Mouse (Mus musculus) spleen, adult 2 months (tissue): ENCODE results near the gene Arhgap45. TPM values are rescaled to one million over a fixed set of nuclear protein-coding genes. Genes with fewer than 3 reads are reported as not detected.

Experiments
- DNase-seq, 2 experiments: peaks; one replicate each; pipeline versions ENCODE4 v3.0.0 to v3.0.0-alpha.2; 2012 to 2021; ENCODE audit warnings: low spot score in 2 of 2, low read depth in 1 of 2
- H3K27ac ChIP-seq: fragments of 200-500 bp; 2 replicates; pipeline ENCODE4 v1.5.1; 2012; ENCODE audit warnings: low read length, inconsistent platforms; ENCODE audit not compliant: insufficient read depth
- H3K27me3 ChIP-seq: fragments of 200-500 bp; 2 replicates; pipeline ENCODE4 v1.6.1; 2012; ENCODE audit warnings: mild to moderate bottlenecking, moderate library complexity, low read length, inconsistent platforms; ENCODE audit not compliant: control insufficient read depth, insufficient read depth
- H3K36me3 ChIP-seq: fragments of 200-500 bp; 2 replicates; pipeline ENCODE4 v1.6.1; 2012; ENCODE audit warnings: mild to moderate bottlenecking, low read length, inconsistent platforms; ENCODE audit not compliant: control insufficient read depth, insufficient read depth
- H3K4me1 ChIP-seq: fragments of 200-500 bp; 2 replicates; pipeline ENCODE4 v1.6.1; 2011; ENCODE audit warnings: inconsistent platforms; ENCODE audit not compliant: control insufficient read depth, insufficient read depth, insufficient read length
- H3K4me3 ChIP-seq: fragments of 200-500 bp; 2 replicates; pipeline ENCODE4 v1.5.1; 2011; ENCODE audit warnings: mild to moderate bottlenecking, inconsistent platforms; ENCODE audit not compliant: insufficient read depth, insufficient read length; ENCODE audit errors: extremely low read depth
- CTCF ChIP-seq: fragments of 200-500 bp; IDR thresholded peaks from 2 replicates; pipeline ENCODE4 v1.5.1; 2011; ENCODE audit warnings: mild to moderate bottlenecking, inconsistent platforms; ENCODE audit not compliant: insufficient read depth, insufficient read length, insufficient replicate concordance; ENCODE audit errors: extremely low read depth
- POLR2A ChIP-seq: fragments of 200-500 bp; IDR thresholded peaks from 2 replicates; pipeline ENCODE4 v1.6.1; 2011; ENCODE audit warnings: low read depth, low read length, inconsistent platforms
- WGBS: fragments of 180-500 bp; shearing (Covaris S2); methylation state at CpG from one replicate; pipeline ENCODE4 v1.1.7; 2018; 5-methylcytosine and 5-hydroxymethylcytosine counted together
- polyA plus RNA-seq: library from polyadenylated mRNA; depleted of rRNA; stranded (reverse); fragments of >200 nt; gene quantifications from 2 replicates; pipeline ENCODE4 v1.2.3, GENCODE M21; 2012

Gene Arhgap45
- polyA plus RNA-seq, 1 experiment: 492 TPM

DNA sequence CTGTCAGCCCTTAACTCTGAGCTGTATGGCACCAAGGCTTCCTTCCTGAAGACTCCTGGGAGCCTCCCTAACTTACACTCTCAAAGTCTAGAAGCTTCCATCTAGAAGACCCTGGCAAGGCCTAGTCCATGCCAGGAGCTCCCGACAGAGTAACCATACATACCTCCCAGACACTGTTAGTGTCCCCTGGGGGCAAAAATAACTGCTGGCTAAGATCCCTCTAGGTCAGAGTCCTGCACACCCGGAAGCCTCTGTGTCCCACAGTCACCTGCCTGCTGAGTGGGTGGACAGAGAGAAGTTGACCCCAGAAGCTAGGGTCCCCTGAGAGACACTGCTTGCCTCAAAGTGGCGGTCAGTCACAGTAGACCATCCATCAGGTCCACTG is 55.1 kb downstream of the Arhgap45 start:
- Histone ChIP-seq H3K27me3 (no peaks in the 10 kb centered on the region), H3K4me1 (peaks cover 17% of the 10 kb centered on the region), H3K4me3 (no peak overlapping the region), H3K36me3 (peaks cover 39% of the 10 kb centered on the region), H3K27ac (peak overlapping the region; percentile 6)
- WGBS: 58% methylated on average over 3 of the region's 3 CpGs
- DNase-seq: no peak
- no peak for TF ChIP-seq POLR2A
- TF ChIP-seq CTCF: no peak

DNA sequence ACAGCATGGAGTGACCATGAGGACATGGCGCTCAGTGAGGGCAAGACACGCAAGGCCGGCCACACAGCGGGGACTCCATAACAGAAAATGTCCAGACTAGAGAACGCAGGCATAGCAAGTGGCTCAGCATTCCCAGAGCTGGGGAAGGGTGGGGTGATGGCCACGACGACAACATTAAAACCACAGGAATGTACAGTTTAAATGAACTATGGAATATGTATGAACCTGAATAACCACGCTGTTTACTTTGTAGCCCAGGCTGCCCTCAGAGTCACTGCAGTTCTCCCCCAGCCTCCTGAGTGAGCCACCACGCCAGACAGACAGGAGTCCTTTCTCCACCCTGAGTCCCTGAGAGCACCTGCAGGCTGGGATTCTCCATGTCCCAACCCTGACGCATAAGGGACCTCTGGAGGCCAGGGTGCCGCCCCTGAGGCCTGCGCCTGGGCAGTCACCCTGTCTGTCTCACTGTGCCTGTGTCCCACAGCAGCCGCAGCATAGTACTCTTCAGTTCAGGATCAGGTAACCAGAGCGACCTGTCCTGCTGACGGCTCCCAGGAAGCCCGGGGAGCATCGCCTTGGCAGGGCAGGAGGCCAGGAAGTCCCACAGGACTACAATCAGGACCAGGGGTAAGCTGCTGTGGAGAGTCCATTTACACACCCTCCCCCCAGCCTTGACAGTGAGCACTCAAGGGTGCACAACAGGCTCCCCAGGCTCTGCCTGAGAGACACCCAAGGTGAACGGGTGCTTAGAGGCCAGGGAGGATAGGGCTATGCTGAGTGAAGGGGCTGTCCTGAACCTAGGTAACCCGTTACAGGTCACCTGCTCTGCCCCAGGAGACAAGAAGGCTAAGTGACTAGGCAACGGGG is 56.4 kb downstream of the Arhgap45 start:
- peaks cover 17% of the 10 kb centered on the region for H3K4me1 ChIP-seq
- WGBS: 90% methylated on average over 20 of the region's 20 CpGs
- peaks cover 29% of the 10 kb centered on the region for H3K36me3 ChIP-seq
- no peak for TF ChIP-seq CTCF
- TF ChIP-seq POLR2A: no peak
- H3K4me3 ChIP-seq: no peak overlapping the region
- DNase-seq: no peak
- H3K27me3 ChIP-seq: no peaks in the 10 kb centered on the region
- H3K27ac ChIP-seq: no peak overlapping the region

DNA sequence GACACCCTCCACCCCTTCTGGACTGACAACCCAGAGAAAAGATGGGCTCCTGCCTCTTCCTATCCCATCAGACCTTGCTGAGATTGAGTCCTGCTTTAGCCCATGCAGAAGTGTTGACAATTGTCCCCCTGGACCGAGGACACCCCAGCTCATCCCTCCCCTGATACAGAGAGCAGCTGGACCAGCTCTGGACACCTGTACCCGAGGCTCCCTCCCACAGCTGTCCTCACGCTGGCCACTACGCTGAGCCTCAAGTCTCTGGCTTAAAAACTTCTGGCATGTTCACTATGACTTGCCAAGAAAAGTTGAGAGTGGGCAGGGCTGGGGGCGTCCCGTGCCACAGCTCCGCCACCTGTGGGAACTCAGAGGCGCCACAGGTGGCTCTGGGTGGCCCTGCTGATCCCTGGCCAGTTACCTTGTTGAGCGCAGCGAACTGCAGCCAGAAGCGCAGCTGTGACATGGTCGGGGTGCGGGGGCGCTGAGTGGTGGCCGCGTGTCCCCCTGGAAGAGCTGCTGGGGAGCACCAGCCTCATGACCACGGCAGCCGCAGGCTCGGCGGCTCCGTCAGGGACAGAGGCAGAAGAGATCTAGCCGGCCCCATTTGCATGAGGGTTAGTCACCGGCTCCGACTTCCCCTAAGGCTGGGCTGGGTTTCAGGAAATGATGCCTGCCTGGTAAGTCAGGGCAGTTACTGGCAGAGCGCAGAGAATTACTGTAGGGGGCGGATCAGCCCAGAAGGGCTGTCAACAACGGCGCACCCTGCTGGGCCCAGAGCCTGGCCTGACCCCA is 58.6 kb downstream of the Arhgap45 start:
- TF ChIP-seq CTCF (peak; percentile 51; the same call in 1 of the 2 replicates), POLR2A (peak; percentile 89)
- H3K27ac ChIP-seq: peak overlapping the region; percentile 96
- peaks cover 17% of the 10 kb centered on the region for H3K4me1 ChIP-seq
- peaks cover 22% of the 10 kb centered on the region for H3K36me3 ChIP-seq
- H3K4me3 ChIP-seq: peak overlapping the region; percentile 71
- DNase-seq: peak; percentile 87 to 88
- H3K27me3 ChIP-seq: no peaks in the 10 kb centered on the region
- 3% methylated on average over 28 of the region's 28 CpGs for WGBS

DNA sequence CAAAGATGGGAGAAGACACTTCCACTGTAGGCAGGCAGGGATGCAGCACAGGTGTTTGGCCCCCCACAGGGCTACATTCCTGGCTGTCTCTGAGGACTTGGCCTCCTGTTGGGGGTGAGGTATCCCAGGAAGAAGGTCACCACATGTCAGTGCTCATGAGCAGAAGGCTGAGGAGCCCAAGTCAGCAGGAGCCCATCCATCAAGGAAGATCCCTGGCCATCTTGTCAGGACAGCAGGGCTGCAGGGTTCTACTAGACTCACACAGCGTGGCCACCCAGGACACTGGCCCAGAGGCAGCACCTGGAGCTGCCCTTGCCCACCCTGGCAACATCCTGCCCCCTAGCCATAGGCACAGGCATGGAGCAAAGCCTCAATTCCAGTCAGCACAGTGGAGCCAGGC is 59.5 kb downstream of the Arhgap45 start:
- 78% methylated on average over 1 of the region's 1 CpGs for WGBS
- Histone ChIP-seq H3K4me3 (no peak overlapping the region), H3K27me3 (no peaks in the 10 kb centered on the region), H3K4me1 (peaks cover 17% of the 10 kb centered on the region), H3K27ac (peak overlapping the region; percentile 80), H3K36me3 (peaks cover 21% of the 10 kb centered on the region)
- DNase-seq: no peak
- TF ChIP-seq CTCF (no peak), POLR2A (no peak)

DNA sequence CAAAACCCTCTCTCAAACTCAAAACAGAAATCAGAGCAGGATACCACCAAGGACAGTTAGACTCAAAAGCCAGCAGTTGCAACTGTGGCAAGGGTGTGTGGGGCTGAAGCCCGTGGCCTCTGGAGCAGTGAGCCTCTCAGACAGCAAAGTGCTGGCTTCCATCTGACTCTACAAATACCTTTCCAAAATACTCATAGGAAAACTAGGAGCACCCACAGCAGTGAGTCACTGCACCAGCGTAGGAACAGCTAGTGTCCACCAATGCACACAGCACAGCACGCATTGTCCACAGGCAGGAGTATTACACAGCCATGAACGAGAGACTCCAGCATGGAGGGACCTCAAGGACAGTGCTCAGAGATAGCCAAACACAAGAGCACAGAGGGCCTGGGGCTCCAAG is 59.9 kb downstream of the Arhgap45 start:
- no peak for DNase-seq
- peaks cover 22% of the 10 kb centered on the region for H3K36me3 ChIP-seq
- no peaks in the 10 kb centered on the region for H3K27me3 ChIP-seq
- TF ChIP-seq POLR2A: no peak
- no peak overlapping the region for H3K4me3 ChIP-seq
- H3K27ac ChIP-seq: peak overlapping the region; percentile 80
- H3K4me1 ChIP-seq: peaks cover 17% of the 10 kb centered on the region
- WGBS: 97% methylated on average over 4 of the region's 4 CpGs

DNA sequence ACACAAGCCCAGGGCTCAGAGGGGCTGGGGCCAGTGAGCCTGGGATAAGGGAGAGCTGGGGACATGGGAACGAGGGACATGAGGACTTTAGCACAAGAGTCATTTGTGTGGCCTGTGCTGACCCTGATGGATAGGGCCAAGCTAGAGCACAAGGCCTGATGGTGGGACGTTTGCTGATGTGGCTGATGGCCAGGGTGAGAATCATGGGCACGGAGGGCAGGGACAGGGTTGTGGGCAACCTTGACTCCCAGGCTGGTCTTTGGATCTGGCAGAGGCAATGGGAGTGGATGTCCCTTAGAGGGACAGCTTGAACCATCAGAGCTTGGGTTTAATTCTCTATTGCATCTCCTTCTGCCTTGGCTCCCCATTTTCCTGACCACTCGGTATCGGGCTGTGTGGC is 60.9 kb downstream of the Arhgap45 start:
- no peak for DNase-seq
- Histone ChIP-seq H3K4me1 (peaks cover 17% of the 10 kb centered on the region), H3K27me3 (no peaks in the 10 kb centered on the region), H3K27ac (no peak overlapping the region), H3K36me3 (peaks cover 18% of the 10 kb centered on the region), H3K4me3 (no peak overlapping the region)
- 96% methylated on average over 5 of the region's 5 CpGs for WGBS
- TF ChIP-seq CTCF: no peak
- no peak for TF ChIP-seq POLR2A

DNA sequence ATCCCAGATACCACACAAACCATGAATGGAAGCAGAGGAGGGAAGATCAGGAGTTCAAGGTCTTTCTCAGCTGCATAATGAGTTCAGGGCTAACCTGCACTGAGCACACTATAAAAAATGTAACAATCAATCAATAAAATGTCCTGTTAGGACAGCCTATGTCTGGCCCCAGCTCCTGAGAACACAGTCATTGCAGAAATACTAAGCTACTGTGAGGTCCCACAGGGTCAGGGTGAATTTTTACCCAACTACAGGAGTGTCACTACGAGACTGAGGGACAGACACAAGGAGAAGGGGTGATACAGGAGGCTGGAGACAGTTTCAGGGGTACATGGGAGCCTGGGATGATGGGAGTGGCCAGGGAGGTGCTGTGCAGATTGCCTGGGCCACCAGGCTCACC is 61.9 kb downstream of the Arhgap45 start:
- Histone ChIP-seq H3K27ac (no peak overlapping the region), H3K27me3 (no peaks in the 10 kb centered on the region), H3K4me1 (peaks cover 17% of the 10 kb centered on the region), H3K4me3 (no peak overlapping the region), H3K36me3 (peaks cover 23% of the 10 kb centered on the region)
- TF ChIP-seq POLR2A (no peak), CTCF (no peak)
- 92% methylated on average over 1 of the region's 1 CpGs for WGBS
- DNase-seq: no peak
